Mouse (Mus musculus) monocyte, adult 5-6 weeks (primary cell): ENCODE data around the gene Stap2. TPM values are rescaled to one million over a fixed set of nuclear protein-coding genes. Genes with fewer than 3 reads are reported as not detected.

Experiments
- ATAC-seq: fragments of 153-309, 156-312 bp; replicated peaks from 2 replicates; pipeline ENCODE4 v1.8.0; 2017; ENCODE audit warnings: mild to moderate bottlenecking; ENCODE audit not compliant: low TSS enrichment, insufficient number of reproducible peaks, severe bottlenecking, poor library complexity, low FRiP score
- total RNA-seq: library from RNA; stranded (forward); fragments of 200-1000, 200-491, 200-594 nt; gene quantifications from 3 replicates; pipeline ENCODE4 v1.2.3, GENCODE M21; 2017

Stap2 gene
- total RNA-seq, 1 experiment from 2014 or later, result not detected

DNA sequence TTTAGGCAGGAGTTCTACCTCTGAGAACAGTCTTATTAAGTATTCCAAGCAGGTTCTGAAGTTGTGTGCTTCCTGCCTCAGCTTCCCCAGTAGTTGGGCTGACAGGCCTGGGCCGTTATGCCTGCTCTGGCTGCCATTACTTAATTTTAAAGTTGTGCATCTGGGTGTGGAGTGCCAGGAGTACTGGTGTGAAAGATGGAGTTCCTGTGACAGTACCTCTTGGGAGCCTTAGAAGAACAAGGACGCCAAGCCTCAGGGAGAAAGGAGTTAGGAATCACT lies 4.5 kb upstream of the Stap2 start:
- no peak for ATAC-seq

DNA sequence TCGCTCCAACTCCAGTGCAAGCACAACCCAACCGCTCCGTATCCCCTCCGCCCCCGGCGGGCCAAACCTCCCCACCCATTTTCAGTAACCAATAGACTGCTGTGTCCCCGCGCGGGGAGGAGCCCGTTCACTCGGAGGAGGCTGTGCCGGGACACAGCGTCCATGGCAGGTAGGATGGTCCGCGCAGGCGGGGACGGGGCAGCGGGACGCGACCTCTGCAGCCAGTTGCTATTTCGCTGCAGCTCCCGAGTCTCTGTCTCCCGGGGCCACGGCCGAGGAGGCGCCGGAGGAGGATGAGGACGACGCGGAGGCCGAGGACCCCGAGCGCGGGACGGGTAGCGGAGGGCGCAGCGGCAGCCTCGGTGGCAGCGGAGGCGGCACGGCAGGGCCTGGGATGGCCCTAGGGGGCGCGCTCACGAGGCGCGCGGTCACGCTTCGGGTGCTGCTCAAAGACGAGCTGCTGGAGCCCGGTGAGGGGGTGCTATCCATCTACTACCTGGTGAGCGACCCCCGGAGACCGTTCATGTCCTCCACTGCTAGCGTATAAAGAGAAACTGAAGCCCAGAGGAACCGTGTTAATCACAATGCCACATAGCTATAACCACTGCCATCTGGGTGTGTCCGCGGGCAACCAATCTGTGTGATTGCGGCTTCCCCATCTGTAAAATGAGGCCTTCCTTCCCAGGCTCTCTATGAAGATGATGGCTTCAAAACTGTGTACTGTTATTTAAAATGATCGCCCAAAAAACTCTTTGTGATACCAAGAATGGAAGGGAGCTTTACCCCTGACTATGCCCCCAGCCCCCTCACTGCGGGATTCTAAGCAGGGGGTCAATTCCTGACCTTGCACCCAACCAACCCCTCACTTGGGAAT lies 3.9 kb upstream of the Stap2 start:
- ATAC-seq, result peak; percentile 81

DNA sequence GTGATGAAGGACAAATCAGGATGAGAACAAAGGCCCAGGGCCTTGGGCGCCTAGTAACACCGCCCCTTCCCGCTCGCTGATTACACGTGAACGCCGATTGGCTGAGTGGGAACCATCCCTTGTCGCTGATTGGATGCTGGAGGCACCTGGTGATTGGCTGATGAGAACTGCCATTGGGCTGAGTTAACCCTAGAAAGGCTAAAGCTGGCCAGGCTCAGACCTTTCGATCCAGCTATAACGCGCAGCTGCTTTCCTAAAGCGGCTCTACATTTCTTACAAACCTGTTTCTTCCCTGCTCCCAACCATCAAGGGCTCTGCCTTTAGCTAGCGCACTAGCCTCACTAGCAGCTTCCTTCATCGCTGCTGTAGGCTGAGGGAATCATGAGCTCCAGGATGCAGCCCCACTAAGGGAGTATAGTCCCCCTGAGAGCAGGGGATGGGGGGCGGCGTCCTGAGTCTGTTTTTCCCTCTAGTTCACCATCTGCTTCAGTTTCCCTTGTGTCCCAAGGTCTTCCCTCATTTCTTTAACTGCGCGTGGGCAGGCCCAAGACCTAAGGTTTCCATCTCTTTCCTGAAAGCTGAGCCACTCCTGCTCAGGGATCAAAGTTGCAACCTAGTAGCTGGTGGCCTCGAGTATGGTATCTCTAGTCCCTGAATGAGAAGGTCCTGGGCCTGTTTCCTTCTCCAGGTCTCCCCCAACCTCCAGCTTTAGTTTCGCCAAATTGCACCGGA lies 3.1 kb upstream of the Stap2 start:
- ATAC-seq, result peak; percentile 88

DNA sequence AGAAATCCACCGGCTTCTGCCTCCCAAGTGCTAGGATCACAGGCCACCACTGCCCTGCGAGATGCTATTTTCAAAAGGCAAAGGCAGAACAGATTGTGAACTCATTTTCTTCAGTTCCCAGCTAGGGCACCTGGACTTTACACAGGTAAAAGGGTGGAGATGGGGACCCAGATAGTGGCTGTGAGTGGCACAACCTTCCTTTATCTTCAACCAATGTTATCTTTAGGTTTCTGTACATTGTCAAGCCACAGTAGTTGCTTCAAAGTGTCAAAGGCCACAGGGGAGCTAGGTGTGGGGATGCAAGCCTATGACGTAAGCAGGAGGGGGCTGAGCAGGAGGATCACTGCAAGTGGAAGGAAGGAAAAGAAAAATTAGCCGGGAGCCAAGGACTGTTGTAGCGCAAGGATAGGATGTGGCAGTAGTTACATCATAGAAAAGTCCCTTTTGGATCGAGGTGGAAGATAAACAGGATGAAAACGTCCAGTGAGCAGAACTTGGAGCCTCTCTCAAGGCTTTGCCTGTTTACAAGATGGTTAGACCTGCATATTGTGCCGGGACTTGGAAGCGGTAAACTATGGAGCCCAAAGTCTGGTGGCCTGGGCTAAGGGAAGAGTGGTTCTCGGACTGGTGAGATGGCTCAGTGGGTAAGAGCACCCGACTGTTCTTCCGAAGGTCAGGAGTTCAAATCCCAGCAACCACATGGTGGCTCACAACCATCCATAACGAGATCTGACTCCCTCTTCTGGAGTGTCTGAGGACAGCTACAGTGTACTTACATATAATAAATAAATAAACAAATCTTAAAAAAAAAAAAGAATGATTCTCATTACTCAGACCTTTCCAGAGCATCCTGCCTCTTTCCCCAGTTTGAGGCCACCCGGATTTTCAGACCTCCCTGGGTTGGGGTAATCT lies 2.3 kb upstream of the Stap2 start:
- ATAC-seq, result no peak

DNA sequence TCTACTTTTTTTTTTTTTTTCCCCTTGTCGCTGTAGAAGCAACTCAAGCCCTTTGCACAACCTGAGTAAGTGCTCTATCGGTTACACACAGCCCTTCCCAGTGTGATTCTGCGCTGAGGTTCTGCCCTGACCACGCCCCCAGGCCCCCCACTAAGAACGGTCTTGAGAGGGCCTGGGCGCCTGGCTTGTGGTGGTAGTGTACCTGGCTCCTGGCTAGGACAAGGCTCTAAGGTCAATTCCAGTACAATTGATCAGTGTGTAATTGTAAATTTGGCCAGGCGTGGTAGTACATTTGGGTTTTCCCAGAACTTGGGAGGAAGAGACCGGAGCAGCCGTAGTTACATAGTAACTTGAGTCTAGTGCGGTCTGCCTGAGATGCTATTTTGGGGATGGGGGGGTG lies 1.6 kb upstream of the Stap2 start:
- no peak for ATAC-seq

DNA sequence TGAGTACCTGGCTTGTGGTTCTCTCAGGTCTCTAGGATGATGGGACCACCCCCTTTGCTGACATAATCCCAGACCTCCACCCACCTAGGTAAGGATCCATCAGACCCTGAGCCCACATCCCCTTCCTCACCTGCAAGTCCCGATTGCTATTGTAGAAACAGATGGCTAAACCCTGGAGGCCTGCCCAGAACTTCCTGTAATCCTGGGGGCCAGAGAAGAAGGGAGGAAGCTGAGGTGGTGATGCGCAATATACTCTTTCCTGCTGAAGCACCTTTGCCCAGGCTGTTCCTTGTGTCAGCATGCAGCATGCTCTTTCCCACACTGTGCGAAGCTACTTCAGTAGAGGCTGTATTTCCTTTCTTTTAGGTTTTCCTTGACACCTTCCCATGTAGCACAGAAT lies 2.4 kb downstream of the Stap2 start:
- ATAC-seq, result no peak

DNA sequence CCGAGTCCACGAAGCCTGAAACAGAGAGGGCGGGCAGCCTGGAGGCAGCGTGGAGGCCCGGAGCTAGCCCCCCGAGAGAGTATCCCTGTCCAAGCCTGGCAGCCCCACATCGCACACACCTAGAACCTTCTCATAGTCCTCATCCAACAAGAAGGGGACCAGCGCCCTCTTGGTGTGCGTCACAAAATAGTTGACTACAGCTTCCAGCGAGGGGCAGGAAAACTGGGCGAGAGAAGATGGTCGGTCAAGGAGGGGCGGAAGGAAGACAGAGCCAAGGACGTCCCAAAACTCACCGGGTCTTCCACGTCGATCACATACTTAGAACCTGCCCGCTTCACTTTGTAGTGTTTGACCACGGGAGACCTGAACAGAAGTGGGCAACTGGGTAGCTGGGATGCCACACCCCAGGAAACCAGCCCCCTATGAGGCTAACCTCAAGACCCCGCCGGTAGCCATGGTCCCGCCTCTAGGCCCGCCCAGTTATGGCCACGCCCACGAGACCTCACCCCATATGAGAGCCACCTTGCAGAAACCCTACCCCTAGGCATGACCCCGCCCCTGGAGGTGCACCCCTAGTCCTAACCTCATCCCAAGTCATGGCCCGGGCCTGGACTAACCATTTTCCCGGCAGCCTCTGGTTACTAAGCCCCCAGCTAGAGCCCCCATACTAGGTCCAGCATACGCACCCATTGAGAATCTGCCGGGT lies 5.4 kb downstream of the Stap2 start:
- no peak for ATAC-seq

DNA sequence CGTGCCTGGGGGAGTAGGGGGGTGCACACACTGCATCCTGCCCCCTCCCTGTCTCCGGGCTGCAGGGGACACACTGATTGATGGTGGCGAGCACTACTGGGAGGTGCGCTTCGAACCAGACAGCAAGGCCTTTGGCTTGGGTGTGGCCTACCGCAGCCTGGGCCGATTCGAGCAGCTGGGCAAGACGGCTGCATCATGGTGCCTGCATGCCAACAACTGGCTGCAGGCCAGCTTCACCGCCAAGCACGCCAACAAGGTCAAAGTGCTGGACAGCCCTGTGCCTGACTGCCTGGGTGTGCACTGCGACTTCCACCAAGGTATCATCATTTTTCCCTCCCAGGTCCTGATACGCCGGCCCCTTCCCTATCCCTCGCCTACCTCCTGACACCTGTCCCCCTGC lies 9.4 kb downstream of the Stap2 start:
- no peak for ATAC-seq

DNA sequence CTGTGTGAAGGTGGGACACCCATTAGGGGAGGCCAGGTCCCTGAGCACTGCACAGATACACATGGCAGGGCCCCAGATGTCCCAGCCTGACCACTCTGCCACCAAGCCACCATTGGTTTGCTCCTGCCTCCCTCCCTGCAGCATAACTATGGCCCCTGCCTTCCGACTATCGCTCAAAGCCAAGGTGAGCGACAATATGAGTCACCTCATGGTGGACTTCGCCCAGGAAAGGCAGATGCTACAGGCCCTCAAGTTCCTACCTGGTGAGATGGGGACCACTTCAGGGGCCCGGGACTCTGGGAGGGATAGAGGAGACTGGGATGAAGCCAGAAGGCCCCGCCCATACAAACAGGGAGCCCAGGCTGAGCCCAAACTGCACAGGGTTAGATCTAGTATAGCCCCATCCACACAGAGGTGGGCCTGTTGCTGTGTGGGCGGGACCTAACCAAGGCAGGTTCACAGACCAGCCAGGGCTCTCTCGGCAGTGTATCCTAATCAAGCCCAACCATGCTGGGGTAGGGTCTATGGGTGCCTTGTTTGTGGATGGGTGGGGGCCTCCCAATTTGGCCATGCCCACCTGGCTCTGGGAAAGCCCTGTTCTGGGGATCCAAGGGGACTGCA lies 15.0 kb downstream of the Stap2 start:
- no peak for ATAC-seq

DNA sequence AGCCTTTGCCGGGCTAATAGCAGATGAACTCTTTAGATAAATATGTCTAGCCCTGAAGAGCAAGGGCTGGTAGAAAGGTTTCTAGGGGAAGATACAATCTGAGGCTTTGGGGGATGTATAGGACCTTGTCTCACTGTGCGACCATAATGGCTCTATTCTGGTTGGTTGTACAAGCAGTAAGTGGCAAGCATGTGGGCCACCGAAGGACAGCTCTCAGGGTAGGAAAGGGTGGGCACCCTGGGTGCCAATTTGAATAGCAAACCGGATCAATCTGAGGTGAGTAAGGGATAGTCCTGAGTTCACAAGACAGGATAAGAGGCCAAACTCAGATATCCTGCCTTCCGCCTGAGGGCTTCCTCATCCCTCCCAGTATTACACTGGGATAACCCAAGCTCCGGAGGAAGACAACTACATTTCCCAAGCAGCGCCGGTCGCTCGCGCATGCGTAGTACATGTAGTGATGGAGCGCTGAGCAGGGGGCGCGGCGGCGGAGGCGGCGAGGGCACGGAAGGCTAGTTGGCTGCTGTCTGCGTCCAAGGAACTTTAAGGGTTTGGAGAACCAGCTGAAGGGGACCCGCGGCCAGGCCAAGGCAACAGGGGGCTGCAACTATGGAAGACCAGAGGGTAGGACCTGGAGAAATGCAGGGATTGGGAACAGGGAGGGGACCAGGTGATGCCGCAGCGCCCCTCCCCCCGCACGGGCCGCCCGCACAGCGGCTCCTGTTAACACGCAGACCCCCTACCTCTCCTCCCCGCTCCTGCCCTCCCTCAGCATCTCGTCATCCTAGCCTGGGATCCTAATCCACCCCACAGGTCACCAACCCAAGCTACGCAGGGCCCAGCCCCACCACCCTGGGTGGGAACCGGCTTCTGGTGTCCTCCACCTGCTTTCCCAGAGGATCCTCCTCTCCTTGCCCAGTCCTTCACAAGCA lies 19.1 kb downstream of the Stap2 start, which contains the start of gene Fsd1:
Fsd1 (plus strand) TSS at position 480 of the 932 bp plus-strand sequence.
- ATAC-seq, result no peak

DNA sequence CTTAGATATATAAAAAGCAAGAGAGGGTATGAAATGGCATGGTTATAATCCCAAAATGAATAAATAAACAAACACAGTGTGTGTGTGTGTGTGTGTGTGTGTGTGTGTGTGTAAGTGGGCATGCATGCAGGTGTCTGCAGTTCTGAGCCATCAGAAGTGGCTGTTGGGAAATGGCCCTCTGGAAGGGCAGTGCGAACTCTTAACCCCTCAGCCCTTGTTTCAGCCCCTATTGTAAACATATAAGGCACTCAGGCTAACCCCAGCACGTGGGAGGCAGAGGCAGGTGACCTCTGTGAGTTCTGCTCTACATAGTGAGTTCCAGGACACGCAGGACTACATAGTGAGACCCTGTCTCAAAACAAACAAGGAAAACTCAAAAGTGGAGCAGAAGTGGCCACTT lies 28.1 kb downstream of the Stap2 start:
- no peak for ATAC-seq

DNA sequence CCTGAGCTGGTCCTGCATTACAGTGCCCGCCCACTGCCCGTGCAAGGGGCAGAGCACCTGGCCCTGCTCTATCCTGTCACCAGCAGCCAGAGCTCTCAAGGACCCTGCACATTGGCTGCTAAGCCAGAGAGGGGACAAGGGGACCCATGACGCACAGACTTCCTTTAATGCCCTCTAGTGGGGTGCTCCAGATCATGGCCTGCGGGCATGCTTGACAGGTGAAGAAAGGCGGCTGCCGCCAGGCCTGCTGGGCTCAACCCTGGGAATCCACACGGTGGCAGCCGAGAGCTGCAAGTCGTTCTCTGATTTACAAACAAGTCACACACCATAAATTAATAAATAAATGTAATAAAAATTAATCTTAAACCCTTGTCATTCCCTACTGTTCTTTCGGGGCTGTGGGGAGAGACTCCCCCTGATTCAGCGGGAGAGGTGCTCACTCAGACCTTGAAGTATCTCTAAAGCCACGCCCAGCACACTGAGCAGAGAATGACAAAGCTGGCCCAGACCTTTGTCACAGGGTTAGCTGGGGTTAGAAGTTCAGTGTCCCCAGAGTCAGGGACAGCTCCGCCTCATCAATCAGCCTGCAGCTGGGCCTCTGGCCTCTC lies 29.0 kb downstream of the Stap2 start:
- ATAC-seq, result peak; percentile 69; the same call in 1 of the 2 replicates

DNA sequence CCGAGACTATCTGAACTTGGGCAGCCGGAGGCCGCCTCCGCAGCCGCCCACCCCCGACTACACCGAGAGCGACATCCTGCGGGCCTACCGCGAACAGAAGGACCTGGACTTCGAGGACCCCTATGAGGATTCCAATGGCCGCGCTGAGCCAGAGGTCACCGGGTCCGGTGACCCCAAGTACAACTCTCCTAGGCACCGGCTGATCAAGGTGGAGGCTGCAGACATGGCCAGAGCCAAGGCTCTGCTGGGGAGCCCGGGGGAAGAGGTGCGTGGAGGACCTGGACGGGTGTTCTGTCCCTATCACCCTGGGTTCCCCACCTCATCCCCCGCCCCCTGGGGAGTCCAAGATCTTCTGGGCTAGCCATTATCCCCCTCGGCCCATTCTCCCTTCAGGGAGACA lies 33.9 kb downstream of the Stap2 start:
- ATAC-seq, result no peak

DNA sequence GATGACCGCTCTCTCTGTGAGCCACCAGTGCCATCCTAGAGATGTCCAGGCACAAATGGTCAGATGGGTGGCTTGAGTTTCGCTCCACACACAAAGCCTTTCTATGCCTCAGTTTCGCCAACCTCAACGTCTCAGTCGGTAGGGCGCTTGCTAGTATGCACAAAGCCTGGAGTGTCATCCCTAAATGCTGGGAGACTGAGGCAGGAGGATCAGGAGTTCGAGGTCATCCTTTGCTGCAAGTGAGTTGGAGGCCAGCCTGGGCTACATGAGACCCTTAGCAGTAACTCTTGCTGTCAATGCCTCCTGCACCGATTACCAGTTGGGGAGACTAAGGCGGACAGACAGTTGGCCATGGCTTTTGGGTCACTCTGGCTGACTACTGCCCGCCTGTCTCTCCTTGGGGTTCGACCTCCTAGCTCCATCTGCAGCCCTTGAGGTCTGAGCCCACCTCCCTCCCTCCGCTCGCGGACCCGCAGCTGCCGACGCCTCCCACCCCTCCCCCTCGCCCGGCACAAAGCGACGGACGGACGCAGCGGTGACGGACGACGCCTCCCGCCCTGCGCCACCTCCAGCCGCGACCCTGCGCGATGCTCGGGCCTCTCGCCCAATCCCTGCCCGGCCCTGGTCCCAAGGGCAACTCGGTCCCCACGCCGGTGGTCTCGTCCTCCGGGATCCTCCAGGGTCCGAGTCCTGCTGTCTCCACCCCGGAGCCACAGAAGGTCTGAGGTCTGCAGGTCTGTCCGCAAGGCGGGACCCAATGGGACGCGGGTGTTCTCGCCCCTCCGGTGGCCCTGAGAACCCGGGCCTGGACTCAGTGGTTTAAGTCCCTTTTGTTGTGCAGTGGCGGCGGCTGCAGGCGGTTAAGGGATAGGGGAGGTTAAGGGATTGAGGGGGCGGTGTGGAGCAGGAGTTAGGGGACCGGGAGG lies 35.2 kb downstream of the Stap2 start, which contains the start of gene Shd:
Shd (plus strand) TSS at position 502 of the 926 bp plus-strand sequence.
- no peak for ATAC-seq

DNA sequence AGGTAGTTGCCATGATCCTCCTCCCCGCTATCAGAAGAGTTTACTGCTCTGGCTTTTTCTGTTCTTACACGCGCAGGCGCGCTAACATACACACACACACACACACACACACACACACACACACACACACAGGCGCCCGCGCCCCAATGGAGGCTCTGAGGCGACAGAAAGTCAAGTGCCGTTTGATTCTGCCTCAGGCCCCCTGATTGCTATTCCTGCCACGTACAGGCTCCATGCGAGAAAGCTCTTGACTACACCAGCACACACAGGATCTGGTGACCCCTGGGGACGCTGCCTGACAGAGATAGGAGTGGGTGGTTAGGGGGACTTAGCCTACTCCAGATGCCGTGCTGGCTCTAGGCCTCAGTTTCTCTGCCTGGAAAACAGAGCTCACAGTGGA lies 35.8 kb downstream of the Stap2 start:
- no peak for ATAC-seq

DNA sequence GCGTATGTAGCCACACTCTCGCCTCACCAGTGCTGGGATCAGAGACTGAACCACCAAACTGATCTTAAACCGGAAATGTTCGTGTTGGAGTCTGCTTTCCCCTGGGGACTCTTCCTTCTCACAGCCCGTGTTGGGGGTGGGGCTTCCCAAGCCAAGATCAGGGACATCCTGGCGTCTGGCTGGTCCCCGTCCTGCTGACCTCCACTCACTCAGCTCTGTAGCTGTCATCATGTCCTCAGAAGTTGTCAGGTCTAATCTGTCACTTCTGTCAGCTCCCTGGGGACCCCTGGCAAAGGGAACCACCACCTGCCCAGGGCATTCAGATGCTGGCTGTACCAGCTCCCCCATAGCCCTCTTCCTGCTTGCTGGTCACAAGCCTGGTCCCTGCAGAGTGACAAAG lies 37.2 kb downstream of the Stap2 start:
- no peak for ATAC-seq
